Mouse (Mus musculus): Measurements from ENCODE around the gene Yipf3. TPM values are rescaled to one million over a fixed set of nuclear protein-coding genes. Genes with fewer than 3 reads are reported as not detected.

The Yipf3 gene
- polyA plus RNA-seq, 1 experiment from 2014 or later: 70.3 TPM

DNA sequence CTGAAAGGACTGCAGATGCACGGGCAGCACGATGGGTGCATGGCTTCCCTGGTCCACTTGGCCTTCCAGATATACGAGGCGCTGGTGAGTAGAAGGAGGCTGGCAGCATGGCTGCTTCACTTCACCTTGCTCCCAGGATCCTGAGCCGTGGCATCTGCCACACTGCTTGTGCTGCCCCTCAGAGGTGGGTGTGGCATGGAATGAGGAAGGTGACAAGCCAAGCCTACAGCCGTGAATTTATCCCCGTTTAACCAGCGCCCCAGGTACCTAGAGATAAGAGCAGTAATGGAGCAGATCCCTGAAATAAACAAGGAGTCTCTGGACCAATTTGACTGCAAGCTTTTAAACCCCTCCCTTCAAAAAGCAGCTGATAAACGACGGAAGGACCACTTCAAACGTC is 6.4 kb upstream of the Yipf3 start:
- Histone ChIP-seq H3K36me3 (peaks cover 95% of the 10 kb centered on the region), H3K27me3 (no peaks in the 10 kb centered on the region), H3K9me3 (no peaks in the 10 kb centered on the region), H3K27ac (replicated peaks) (no peak overlapping the region), H3K9ac (replicated peaks) (no peak overlapping the region), H3K4me2 (replicated peaks) (no peak overlapping the region), H3K4me1 (peaks cover 3% of the 10 kb centered on the region), H3K4me3 (no peak overlapping the region)
- no peak for ATAC-seq (ENCODE audit: low FRiP score, low read depth)
- 83% methylated on average over 11 of the region's 11 CpGs for WGBS

DNA sequence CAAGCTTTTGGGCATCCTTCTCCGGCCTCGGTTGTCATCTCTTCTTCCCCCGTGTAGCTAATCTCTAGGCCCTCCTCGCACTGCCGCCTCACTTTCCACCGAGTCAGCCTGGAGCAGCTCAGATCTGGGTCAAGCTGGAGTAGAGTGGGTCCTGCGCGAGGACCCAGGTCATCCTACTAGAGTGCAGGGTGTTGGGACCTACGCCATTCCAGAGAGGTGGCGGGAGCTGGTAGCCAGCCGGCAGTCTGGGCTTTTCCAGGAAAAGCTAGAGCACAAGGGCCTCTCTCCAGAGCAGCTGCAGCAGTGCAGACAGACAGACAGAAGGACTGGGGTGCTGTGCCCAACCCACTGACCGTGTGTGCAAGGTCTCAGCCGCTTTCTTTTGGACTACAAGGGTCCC is 5.6 kb upstream of the Yipf3 start:
- Histone ChIP-seq H3K27ac (replicated peaks) (no peak overlapping the region), H3K9me3 (no peaks in the 10 kb centered on the region), H3K27me3 (no peaks in the 10 kb centered on the region), H3K4me1 (peaks cover 10% of the 10 kb centered on the region), H3K4me3 (no peak overlapping the region), H3K4me2 (replicated peaks) (no peak overlapping the region), H3K36me3 (peaks cover 87% of the 10 kb centered on the region), H3K9ac (replicated peaks) (no peak overlapping the region)
- no peak for ATAC-seq (ENCODE audit: low FRiP score, low read depth)
- 89% methylated on average over 13 of the region's 13 CpGs for WGBS

DNA sequence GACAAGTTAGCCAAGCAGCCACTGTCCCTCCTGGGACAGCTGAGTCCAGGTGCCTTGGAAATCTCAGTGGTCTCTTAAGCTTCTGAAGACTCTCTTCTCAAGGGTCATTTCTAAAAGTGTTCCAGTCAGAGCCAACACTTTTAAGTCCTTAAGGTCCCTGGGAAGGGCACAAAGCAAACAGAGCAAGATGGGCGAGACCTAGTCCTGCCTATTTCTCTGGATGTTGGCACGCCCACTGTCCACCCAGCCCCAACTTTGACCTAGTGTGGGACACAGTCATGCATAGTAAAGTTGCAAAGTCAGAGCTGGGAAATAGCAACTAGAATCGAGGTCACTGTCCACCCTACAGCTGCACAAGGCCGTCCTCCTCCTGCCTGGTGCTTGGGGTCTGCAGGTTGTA is 4.9 kb upstream of the Yipf3 start:
- Histone ChIP-seq H3K27me3 (no peaks in the 10 kb centered on the region), H3K36me3 (peaks cover 82% of the 10 kb centered on the region), H3K4me1 (peaks cover 10% of the 10 kb centered on the region), H3K9ac (replicated peaks) (no peak overlapping the region), H3K4me3 (no peak overlapping the region), H3K27ac (replicated peaks) (no peak overlapping the region), H3K9me3 (no peaks in the 10 kb centered on the region), H3K4me2 (replicated peaks) (no peak overlapping the region)
- no peak for ATAC-seq (ENCODE audit: low FRiP score, low read depth)
- WGBS: 90% methylated on average over 4 of the region's 4 CpGs

DNA sequence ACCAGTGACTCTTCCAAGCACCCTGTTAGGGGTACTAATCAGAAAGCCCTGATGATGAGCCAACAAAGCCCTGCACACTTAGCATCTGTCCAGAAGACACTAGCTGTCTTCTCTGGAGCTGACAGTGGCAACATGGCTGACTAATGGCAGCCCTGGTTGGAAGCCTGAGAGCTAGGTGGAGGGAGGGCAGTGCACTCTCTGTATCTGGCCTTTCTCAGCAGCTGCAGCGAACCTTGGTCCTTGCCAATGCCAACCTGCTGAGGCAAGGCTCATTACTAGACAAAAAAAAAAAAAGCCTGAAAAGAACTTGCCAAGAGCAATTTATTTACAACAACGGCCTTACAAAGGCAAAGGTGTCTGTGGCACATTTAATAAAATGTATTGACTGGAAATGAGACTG is 4.3 kb upstream of the Yipf3 start:
- Histone ChIP-seq H3K4me2 (replicated peaks) (no peak overlapping the region), H3K4me3 (no peak overlapping the region), H3K9me3 (no peaks in the 10 kb centered on the region), H3K9ac (replicated peaks) (no peak overlapping the region), H3K36me3 (peaks cover 76% of the 10 kb centered on the region), H3K27me3 (no peaks in the 10 kb centered on the region), H3K27ac (replicated peaks) (no peak overlapping the region), H3K4me1 (peaks cover 11% of the 10 kb centered on the region)
- 76% methylated on average over 2 of the region's 2 CpGs for WGBS
- no peak for ATAC-seq (ENCODE audit: low FRiP score, low read depth)

- no peak for ATAC-seq (ENCODE audit: low FRiP score, low read depth)
- H3K9me3 ChIP-seq: no peaks in the 10 kb centered on the region
- no peak overlapping the region for H3K4me2 ChIP-seq (replicated peaks)
- no peak overlapping the region for H3K27ac ChIP-seq (replicated peaks)
- no peaks in the 10 kb centered on the region for H3K27me3 ChIP-seq
- peaks cover 19% of the 10 kb centered on the region for H3K4me1 ChIP-seq
- no peak overlapping the region for H3K4me3 ChIP-seq
- no peak overlapping the region for H3K9ac ChIP-seq (replicated peaks)
- 86% methylated on average over 10 of the region's 10 CpGs for WGBS
- H3K36me3 ChIP-seq: peaks cover 73% of the 10 kb centered on the region
These were observed 3.3 kb upstream of the Yipf3 start for GRCm38 (mm10) chr17:46244579-46244978.

DNA sequence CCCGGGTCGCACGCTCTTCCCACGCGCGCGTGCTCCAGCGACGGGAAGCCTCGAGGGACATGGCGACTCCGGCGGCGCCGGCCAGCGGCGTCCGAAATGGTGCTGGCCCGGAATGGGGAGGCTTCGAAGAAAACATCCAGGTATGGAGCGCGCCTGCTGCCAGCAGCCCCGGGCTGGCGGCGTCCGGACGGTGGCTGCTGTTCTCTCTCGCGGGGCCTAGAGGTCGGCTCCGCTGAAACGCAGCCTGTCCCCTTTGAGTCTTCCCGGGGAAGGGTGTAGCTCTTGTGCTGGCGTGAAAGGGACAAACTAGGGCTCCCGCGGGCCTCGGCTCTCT is 276 bp downstream of the Yipf3 start:
- Histone ChIP-seq H3K4me2 (replicated peaks) (peak overlapping the region; percentile 95), H3K27me3 (no peaks in the 10 kb centered on the region), H3K27ac (replicated peaks) (peak overlapping the region; percentile 77), H3K9ac (replicated peaks) (peak overlapping the region; percentile 97), H3K4me1 (peaks cover 21% of the 10 kb centered on the region), H3K36me3 (peaks cover 64% of the 10 kb centered on the region), H3K4me3 (peak overlapping the region; percentile 95), H3K9me3 (no peaks in the 10 kb centered on the region)
- WGBS: under 1% methylated on average over 37 of the region's 37 CpGs
- no peak for ATAC-seq (ENCODE audit: low FRiP score, low read depth)

DNA sequence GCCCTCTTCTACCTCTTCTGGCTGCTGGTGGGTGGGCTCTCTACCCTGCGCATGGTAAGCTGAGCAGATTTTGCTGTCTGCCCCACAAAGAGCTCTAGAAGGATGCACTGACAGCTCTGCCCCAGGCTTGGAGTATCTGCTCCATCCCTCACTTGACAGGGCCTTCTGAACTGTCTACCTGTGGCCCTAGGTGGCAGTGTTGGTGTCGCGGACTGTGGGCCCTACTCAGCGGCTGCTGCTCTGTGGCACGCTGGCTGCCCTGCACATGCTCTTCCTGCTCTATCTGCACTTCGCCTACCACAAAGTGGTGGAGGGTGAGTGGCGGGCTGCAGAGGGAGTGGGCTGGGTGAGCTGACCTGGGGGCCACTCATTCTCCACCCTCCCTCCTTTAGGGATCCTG is 3.3 kb downstream of the Yipf3 start:
- H3K4me3 ChIP-seq: no peak overlapping the region
- H3K4me1 ChIP-seq: peaks cover 39% of the 10 kb centered on the region
- H3K4me2 ChIP-seq (replicated peaks): no peak overlapping the region
- H3K9ac ChIP-seq (replicated peaks): no peak overlapping the region
- H3K27me3 ChIP-seq: peaks cover 17% of the 10 kb centered on the region
- no peak overlapping the region for H3K27ac ChIP-seq (replicated peaks)
- WGBS: 87% methylated on average over 7 of the region's 7 CpGs
- ATAC-seq (ENCODE audit: low FRiP score, low read depth): no peak
- no peaks in the 10 kb centered on the region for H3K9me3 ChIP-seq
- H3K36me3 ChIP-seq: peaks cover 34% of the 10 kb centered on the region

- peaks cover 44% of the 10 kb centered on the region for H3K36me3 ChIP-seq
- peaks cover 21% of the 10 kb centered on the region for H3K27me3 ChIP-seq
- no peak overlapping the region for H3K27ac ChIP-seq (replicated peaks)
- WGBS: 54% methylated on average over 14 of the region's 14 CpGs
- H3K9ac ChIP-seq (replicated peaks): no peak overlapping the region; the same call in 1 of the 2 replicates
- H3K4me1 ChIP-seq: peaks cover 29% of the 10 kb centered on the region
- no peak for ATAC-seq (ENCODE audit: low FRiP score, low read depth)
- peak overlapping the region; percentile 98 for H3K4me2 ChIP-seq (replicated peaks)
- H3K9me3 ChIP-seq: no peaks in the 10 kb centered on the region
- H3K4me3 ChIP-seq: peak overlapping the region; percentile 76; the same call in 1 of the 2 replicates
These were observed 4.9 kb downstream of the Yipf3 start for GRCm38 (mm10) chr17:46252571-46253451.

GRCm38 (mm10) chr17:46253452-46254084 is 5.7 kb downstream of the Yipf3 start, which contains the start of gene Lrrc73:
Lrrc73 (plus strand) TSS chr17:46253531.
- Histone ChIP-seq H3K27me3 (peaks cover 21% of the 10 kb centered on the region), H3K4me1 (peaks cover 28% of the 10 kb centered on the region), H3K4me2 (replicated peaks) (peak within 1 kb of the TSS; percentile 98), H3K9me3 (no peaks in the 10 kb centered on the region), H3K36me3 (peaks cover 50% of the 10 kb centered on the region), H3K9ac (replicated peaks) (peak within 1 kb of the TSS; percentile 75), H3K4me3 (peak within 1 kb of the TSS; percentile 76), H3K27ac (replicated peaks) (peak within 1 kb of the TSS; percentile 69; the same call in 1 of the 2 replicates)
- 2% methylated on average over 42 of the region's 48 CpGs for WGBS
- ATAC-seq (ENCODE audit: low FRiP score, low read depth): peak; percentile 84

DNA sequence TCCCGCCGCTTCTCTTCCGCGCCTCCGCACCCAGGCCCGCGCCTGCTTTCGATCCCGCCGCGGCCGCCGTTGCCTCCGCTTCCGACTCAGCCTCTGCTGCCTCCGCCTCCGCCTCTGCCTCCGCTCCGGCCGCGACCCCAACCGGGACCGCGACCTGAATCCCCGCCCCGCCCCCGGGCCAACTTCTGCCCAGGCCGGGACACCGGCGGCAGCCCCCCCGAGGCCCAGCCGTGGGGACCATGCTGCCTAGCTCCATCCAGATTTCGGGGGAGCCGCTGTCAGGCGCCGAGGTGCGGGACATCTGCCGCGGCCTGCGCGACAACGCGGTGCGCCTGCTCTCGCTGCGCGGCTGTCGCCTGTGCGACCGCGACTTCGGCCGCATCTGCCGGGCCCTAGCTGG is 6.2 kb downstream of the Yipf3 start:
- Histone ChIP-seq H3K4me1 (peaks cover 23% of the 10 kb centered on the region), H3K27ac (replicated peaks) (peak overlapping the region; percentile 69; the same call in 1 of the 2 replicates), H3K4me2 (replicated peaks) (peak overlapping the region; percentile 98), H3K27me3 (peaks cover 21% of the 10 kb centered on the region), H3K9me3 (no peaks in the 10 kb centered on the region), H3K9ac (replicated peaks) (peak overlapping the region; percentile 75), H3K4me3 (peak overlapping the region; percentile 76), H3K36me3 (peaks cover 53% of the 10 kb centered on the region)
- ATAC-seq (ENCODE audit: low FRiP score, low read depth): peak; percentile 45; the same call in 1 of the 2 replicates
- WGBS: under 1% methylated on average over 44 of the region's 54 CpGs

GRCm38 (mm10) chr17:46255147-46255546 is 7.3 kb downstream of the Yipf3 start:
- no peak for ATAC-seq (ENCODE audit: low FRiP score, low read depth)

More at GRCm38 (mm10) chr17:46255147-46255546, 7.3 kb downstream of the Yipf3 start:
- peaks cover 20% of the 10 kb centered on the region for H3K4me1 ChIP-seq
- H3K27ac ChIP-seq (replicated peaks): no peak overlapping the region
- H3K4me3 ChIP-seq: peak overlapping the region; percentile 76
- H3K9me3 ChIP-seq: no peaks in the 10 kb centered on the region
- 32% methylated on average over 6 of the region's 6 CpGs for WGBS
- H3K27me3 ChIP-seq: peaks cover 21% of the 10 kb centered on the region
- H3K9ac ChIP-seq (replicated peaks): peak overlapping the region; percentile 20; the same call in 1 of the 2 replicates
- H3K4me2 ChIP-seq (replicated peaks): peak overlapping the region; percentile 98
- H3K36me3 ChIP-seq: peaks cover 55% of the 10 kb centered on the region

Data from midbrain, embryonic 12.5 days (tissue).